7 mouse cellular contexts compared by ENCODE assay signal in the genomic region with DNA sequence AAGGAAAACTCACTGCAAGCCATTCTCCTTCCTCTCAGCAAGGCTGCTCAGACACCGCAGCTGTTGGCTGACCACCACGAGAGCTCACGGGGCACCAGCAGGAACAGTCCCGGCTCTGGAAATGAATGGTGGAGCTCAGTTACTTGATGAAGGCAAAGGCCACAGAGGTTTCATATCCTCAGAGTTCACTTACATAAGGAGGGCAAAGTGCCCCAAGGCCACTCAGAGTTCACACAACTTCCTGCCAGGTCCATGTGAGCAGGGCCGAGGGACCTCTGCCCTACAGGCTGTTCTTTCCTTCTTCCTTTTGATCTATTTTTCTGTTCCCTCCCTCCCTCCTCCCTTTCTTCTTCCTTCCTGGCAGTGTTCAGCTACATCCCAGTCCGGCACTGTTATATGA. TPM values are rescaled to one million over a fixed set of nuclear protein-coding genes. Genes with fewer than 3 reads are reported as not detected.
DNase-seq lines count a peak whose midpoint lies in the region; ATAC-seq and TF ChIP-seq lines count a peak whose summit lies in the region.

No protein-coding gene starts in this region.

- H3K9me3 ChIP-seq in heart, embryonic 11.5 days (replicated peaks; ENCODE audit: control insufficient read depth, low read length) = no peaks in the 10 kb centered on the region
- no peaks in the 10 kb centered on the region for H3K9me3 ChIP-seq in kidney, embryonic 16.5 days (ENCODE audit: low read length)
- H3K9me3 ChIP-seq in lung, postnatal 0 days (ENCODE audit: low read length) = no peaks in the 10 kb centered on the region

- H3K9ac ChIP-seq in heart, embryonic 11.5 days (ENCODE audit: low read depth, low read length) = no peak overlapping the region
- peak overlapping the region; percentile 41; the same call in 1 of the 2 replicates for H3K9ac ChIP-seq in kidney, embryonic 16.5 days (replicated peaks; ENCODE audit: low read length)
- H3K9ac ChIP-seq in lung, postnatal 0 days (replicated peaks; ENCODE audit: low read depth) = peak overlapping the region; percentile 6

- no peaks in the 10 kb centered on the region for H3K4me1 ChIP-seq in heart, embryonic 11.5 days (ENCODE audit: control insufficient read depth, insufficient read depth, low read length)
- peaks cover 13% of the 10 kb centered on the region; the same call in 1 of the 2 replicates for H3K4me1 ChIP-seq in kidney, embryonic 16.5 days (ENCODE audit: insufficient read depth, low read length)
- peaks cover 9% of the 10 kb centered on the region; the same call in 1 of the 2 replicates for H3K4me1 ChIP-seq in lung, postnatal 0 days (ENCODE audit: insufficient read depth, low read depth, low read length)

- H3K36me3 ChIP-seq in heart, embryonic 11.5 days (ENCODE audit: control insufficient read depth, insufficient read depth, low read length) = no peaks in the 10 kb centered on the region
- H3K36me3 ChIP-seq in kidney, embryonic 16.5 days (ENCODE audit: insufficient read depth, low read length) = no peaks in the 10 kb centered on the region
- H3K36me3 ChIP-seq in lung, postnatal 0 days (ENCODE audit: insufficient read depth, low read length) = no peaks in the 10 kb centered on the region

- 0 out of 2 replicates have a peak overlapping the region, but pooled peaks have one; percentile 5 for H3K4me2 ChIP-seq in heart, embryonic 11.5 days
- peak overlapping the region; percentile 26; the same call in 1 of the 2 replicates for H3K4me2 ChIP-seq in kidney, embryonic 16.5 days (replicated peaks; ENCODE audit: low read depth, low read length)
- H3K4me2 ChIP-seq in lung, postnatal 0 days (replicated peaks; ENCODE audit: low read depth, low read length) = peak overlapping the region; percentile 49

- H3K27me3 ChIP-seq in heart, embryonic 11.5 days (ENCODE audit: control insufficient read depth, insufficient read depth, low read length) = no peaks in the 10 kb centered on the region
- H3K27me3 ChIP-seq in kidney, embryonic 16.5 days (ENCODE audit: insufficient read depth, low read length) = no peaks in the 10 kb centered on the region
- no peaks in the 10 kb centered on the region for H3K27me3 ChIP-seq in lung, postnatal 0 days (replicated peaks; ENCODE audit: insufficient read depth, low read length)

- no peak overlapping the region for H3K4me3 ChIP-seq in heart, embryonic 11.5 days (ENCODE audit: low read depth, low read length)
- H3K4me3 ChIP-seq in kidney, embryonic 16.5 days (ENCODE audit: low read length) = peak overlapping the region; percentile 19; the same call in 1 of the 2 replicates
- H3K4me3 ChIP-seq in lung, postnatal 0 days (ENCODE audit: low read depth, low read length) = no peak overlapping the region

- 0 out of 2 replicates have a peak overlapping the region, but pooled peaks have one; percentile 46 for H3K27ac ChIP-seq in heart, embryonic 11.5 days (ENCODE audit: low read depth, low read length)
- peak overlapping the region; percentile 80 for H3K27ac ChIP-seq in kidney, embryonic 16.5 days (ENCODE audit: low read length)
- peak overlapping the region; percentile 75 for H3K27ac ChIP-seq in lung, postnatal 0 days (ENCODE audit: low read length)

- no peak for ATAC-seq in heart, embryonic 11.5 days (replicated peaks; ENCODE audit: insufficient number of reproducible peaks, low FRiP score, low TSS enrichment)
- peak; percentile 41; the same call in 1 of the 2 replicates for ATAC-seq in kidney, embryonic 16.5 days (ENCODE audit: low FRiP score, low TSS enrichment)
- peak; percentile 24 for ATAC-seq in lung, postnatal 0 days
- ATAC-seq in inflammation-experienced regulatory T-cells, adult 6 months = no peak

- TF ChIP-seq CTCF in lung, postnatal 0 days (IDR thresholded peaks at IDR 0.05) = no peak

- WGBS in heart, embryonic 11.5 days (ENCODE audit: insufficient replicate concordance) = 52% methylated on average over 6 of the region's 6 CpGs
- 10% methylated on average over 6 of the region's 6 CpGs for WGBS in kidney, embryonic 16.5 days
- WGBS in lung, postnatal 0 days = 2% methylated on average over 6 of the region's 6 CpGs

- TF ChIP-seq EP300 in lung, postnatal 0 days (IDR thresholded peaks at IDR 0.05) = no peak

- DNase-seq in adipocyte (ENCODE audit: low spot score) = peak; percentile 88
- peak; percentile 83 for DNase-seq in adrenal gland, postnatal 14 days
- DNase-seq in lung, postnatal 0 days (ENCODE audit: low spot score) = peak; percentile 76
- DNase-seq in right cerebral cortex, postnatal 25 days = no peak

RNA-seq across cellular contexts. Expression of a gene that starts 4.6 kb away (rescaled TPM):
- total RNA-seq in adrenal gland, postnatal 14 days (2021) = 115 and 120 TPM in 2 replicates
- 47.4 and 62.0 TPM in 2 replicates for polyA plus RNA-seq in heart, embryonic 11.5 days (2014; fragmentation: Nextera tagmentation; extraction: Ambion mirVana)
- polyA plus RNA-seq in kidney, embryonic 16.5 days (2015; fragmentation: Nextera tagmentation; extraction: Ambion mirVana) = 67.1 and 80.0 TPM in 2 replicates
- polyA plus RNA-seq in lung, postnatal 0 days (2015; fragmentation: Nextera tagmentation; extraction: Ambion mirVana) = 34.9 and 35.3 TPM in 2 replicates
- 100 to 1,000 TPM; 108 to 150 (median 131) TPM for polyA plus RNA-seq in inflammation-experienced regulatory T-cells, adult 6 months (2017; shearing (Covaris generic))

RNA-seq across cellular contexts. Expression of a gene that starts 4.8 kb away (rescaled TPM):
- total RNA-seq in adrenal gland, postnatal 14 days (2021) = 127 and 156 TPM in 2 replicates
- polyA plus RNA-seq in heart, embryonic 11.5 days (2014; fragmentation: Nextera tagmentation; extraction: Ambion mirVana) = 3.2 and 6.4 TPM in 2 replicates
- polyA plus RNA-seq in kidney, embryonic 16.5 days (2015; fragmentation: Nextera tagmentation; extraction: Ambion mirVana) = 26.8 and 29.4 TPM in 2 replicates
- polyA plus RNA-seq in lung, postnatal 0 days (2015; fragmentation: Nextera tagmentation; extraction: Ambion mirVana) = 8.7 and 11.0 TPM in 2 replicates
- 1 to 10 TPM; 3.2 to 7.2 (median 5.0) TPM for polyA plus RNA-seq in inflammation-experienced regulatory T-cells, adult 6 months (2017; shearing (Covaris generic))

RNA-seq across cellular contexts. Expression of a gene that starts 21.7 kb away (rescaled TPM):
- total RNA-seq in adrenal gland, postnatal 14 days (2021) = 28.2 and 35.0 TPM in 2 replicates
- polyA plus RNA-seq in heart, embryonic 11.5 days (2014; fragmentation: Nextera tagmentation; extraction: Ambion mirVana) = 23.2 and 26.8 TPM in 2 replicates
- 29.6 and 37.0 TPM in 2 replicates for polyA plus RNA-seq in kidney, embryonic 16.5 days (2015; fragmentation: Nextera tagmentation; extraction: Ambion mirVana)
- 23.2 TPM in 2 replicates for polyA plus RNA-seq in lung, postnatal 0 days (2015; fragmentation: Nextera tagmentation; extraction: Ambion mirVana)
- polyA plus RNA-seq in inflammation-experienced regulatory T-cells, adult 6 months (2017; shearing (Covaris generic)) = 10 to 100 TPM; 21.2 to 39.0 (median 24.7) TPM

RNA-seq across cellular contexts. Expression of a gene that starts 56.2 kb away (rescaled TPM):
- 12.1 and 15.2 TPM in 2 replicates for total RNA-seq in adrenal gland, postnatal 14 days (2021)
- polyA plus RNA-seq in heart, embryonic 11.5 days (2014; fragmentation: Nextera tagmentation; extraction: Ambion mirVana) = 14.5 and 16.5 TPM in 2 replicates
- polyA plus RNA-seq in kidney, embryonic 16.5 days (2015; fragmentation: Nextera tagmentation; extraction: Ambion mirVana) = 14.5 and 19.2 TPM in 2 replicates
- polyA plus RNA-seq in lung, postnatal 0 days (2015; fragmentation: Nextera tagmentation; extraction: Ambion mirVana) = 5.5 and 6.0 TPM in 2 replicates
- 10 to 100 TPM; 20.4 to 31.8 (median 30.6) TPM for polyA plus RNA-seq in inflammation-experienced regulatory T-cells, adult 6 months (2017; shearing (Covaris generic))

Comparison
In these comparisons a context has a peak if more than half of its experiments do, and no peak if none do; other contexts are left out.
1. ATAC-seq: peak in kidney, embryonic 16.5 days (single experiment) and lung, postnatal 0 days (single experiment); none in heart, embryonic 11.5 days (single experiment) and inflammation-experienced regulatory T-cells, adult 6 months (single experiment).
2. Peak in every context shown above with its lines, with median percentiles within 50 percentile points of each other: H3K27ac ChIP-seq and H3K4me2 ChIP-seq.